9 mouse cellular contexts compared by ENCODE assay signal in the genomic region with DNA sequence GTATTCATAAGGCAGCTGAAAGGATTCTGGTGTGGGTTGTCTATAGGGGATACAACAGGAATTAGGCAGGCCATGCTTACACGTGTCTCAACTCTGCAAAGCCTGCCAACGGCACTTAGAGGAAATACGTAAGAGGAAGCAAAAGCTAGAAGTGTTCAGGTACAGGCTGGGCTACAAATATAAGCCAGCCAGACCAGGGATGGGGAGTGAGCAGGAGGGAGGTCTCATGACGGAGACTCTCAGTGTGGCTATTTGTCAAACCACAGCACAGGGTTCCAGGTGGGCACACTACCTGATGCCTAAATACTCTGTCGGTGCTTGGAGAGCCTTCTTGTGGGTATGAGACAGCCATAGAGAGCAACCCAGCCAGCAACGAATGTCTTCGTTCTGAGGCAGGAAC.
DNase-seq lines count a peak whose midpoint lies in the region; ATAC-seq lines count a peak whose summit lies in the region.
"Had no signal": no experiment of that assay in that cellular context is flagged by ENCODE, and none has a peak within 500 bp of the region (broad histone marks: within the 10 kb centered on the region; RNA-seq: fewer than 3 reads in every experiment).

No protein-coding gene starts in this region.

- H3K4me2 ChIP-seq in heart, embryonic 13.5 days = no peak overlapping the region
- H3K4me2 ChIP-seq in midbrain, embryonic 11.5 days = no peak overlapping the region
- no peak overlapping the region for H3K4me2 ChIP-seq in intestine, embryonic 15.5 days (replicated peaks)
- no peak overlapping the region for H3K4me2 ChIP-seq in stomach, embryonic 14.5 days (replicated peaks; ENCODE audit: low read depth, low read length)

- peaks cover 82% of the 10 kb centered on the region for H3K4me1 ChIP-seq in heart, embryonic 13.5 days
- peaks cover 59% of the 10 kb centered on the region for H3K4me1 ChIP-seq in midbrain, embryonic 10.5 days
- peaks cover 13% of the 10 kb centered on the region for H3K4me1 ChIP-seq in midbrain, embryonic 11.5 days (ENCODE audit: control insufficient read depth, insufficient read depth, low read length)
- peaks cover 39% of the 10 kb centered on the region for H3K4me1 ChIP-seq in intestine, embryonic 15.5 days (replicated peaks)
- H3K4me1 ChIP-seq in stomach, embryonic 14.5 days (ENCODE audit: control insufficient read depth, insufficient read depth, low read length) = peaks cover 45% of the 10 kb centered on the region

- H3K9ac ChIP-seq in heart, embryonic 13.5 days = peak overlapping the region; percentile 38; the same call in 1 of the 2 replicates
- no peak overlapping the region for H3K9ac ChIP-seq in midbrain, embryonic 11.5 days (ENCODE audit: low read length)
- no peak overlapping the region for H3K9ac ChIP-seq in intestine, embryonic 15.5 days
- no peak overlapping the region for H3K9ac ChIP-seq in stomach, embryonic 14.5 days (replicated peaks; ENCODE audit: low read depth, low read length)

- no peak overlapping the region for H3K4me3 ChIP-seq in heart, embryonic 13.5 days
- H3K4me3 ChIP-seq in midbrain, embryonic 10.5 days = no peak overlapping the region
- H3K4me3 ChIP-seq in midbrain, embryonic 11.5 days (ENCODE audit: low read depth, low read length) = no peak overlapping the region
- H3K4me3 ChIP-seq in intestine, embryonic 15.5 days (replicated peaks) = no peak overlapping the region
- H3K4me3 ChIP-seq in stomach, embryonic 14.5 days (ENCODE audit: low read depth, low read length) = no peak overlapping the region

- peak overlapping the region; percentile 87 for H3K27ac ChIP-seq in heart, embryonic 13.5 days (replicated peaks)
- peak overlapping the region; percentile 73 for H3K27ac ChIP-seq in midbrain, embryonic 10.5 days (replicated peaks)
- H3K27ac ChIP-seq in midbrain, embryonic 11.5 days (ENCODE audit: low read depth, low read length) = no peak overlapping the region; the same call in 1 of the 2 replicates
- H3K27ac ChIP-seq in intestine, embryonic 15.5 days = peak overlapping the region; percentile 62
- peak overlapping the region; percentile 59 for H3K27ac ChIP-seq in stomach, embryonic 14.5 days (ENCODE audit: low read length)

- 57% methylated on average over 7 of the region's 7 CpGs for WGBS in heart, embryonic 13.5 days
- 81% methylated on average over 7 of the region's 7 CpGs for WGBS in midbrain, embryonic 10.5 days
- WGBS in midbrain, embryonic 11.5 days = 82% methylated on average over 7 of the region's 7 CpGs
- WGBS in intestine, embryonic 15.5 days = 74% methylated on average over 7 of the region's 7 CpGs
- WGBS in stomach, embryonic 14.5 days = 67% methylated on average over 7 of the region's 7 CpGs

- H3K36me3 ChIP-seq in heart, embryonic 13.5 days = no peaks in the 10 kb centered on the region
- peaks cover 4% of the 10 kb centered on the region; the same call in 1 of the 2 replicates for H3K36me3 ChIP-seq in midbrain, embryonic 10.5 days
- H3K36me3 ChIP-seq in midbrain, embryonic 11.5 days (ENCODE audit: control insufficient read depth, insufficient read depth, low read length) = no peaks in the 10 kb centered on the region
- H3K36me3 ChIP-seq in intestine, embryonic 15.5 days = no peaks in the 10 kb centered on the region
- no peaks in the 10 kb centered on the region for H3K36me3 ChIP-seq in stomach, embryonic 14.5 days (ENCODE audit: control insufficient read depth, insufficient read depth, low read length)

- intact Hi-C loops in heart, postnatal 25 days (cut with DNase I) = loop anchor here (2.0 to 5.0 kb wide), 2 partner anchors 34 to 105 kb away; no protein-coding TSS in a partner anchor

- ATAC-seq in heart, embryonic 13.5 days (ENCODE audit: extremely low read depth, insufficient number of reproducible peaks, low FRiP score, low TSS enrichment) = no peak
- no peak for ATAC-seq in midbrain, embryonic 11.5 days (ENCODE audit: low FRiP score)
- ATAC-seq in intestine, embryonic 15.5 days = no peak
- no peak for ATAC-seq in stomach, embryonic 14.5 days (ENCODE audit: insufficient number of reproducible peaks, insufficient read depth, low FRiP score, low read depth)

- no peaks in the 10 kb centered on the region for H3K27me3 ChIP-seq in heart, embryonic 13.5 days (replicated peaks)
- H3K27me3 ChIP-seq in midbrain, embryonic 10.5 days (ENCODE audit: low read depth, poor library complexity, severe bottlenecking) = 0 out of 2 replicates have a peak, but pooled peaks cover 4% of the 10 kb centered on the region
- no peaks in the 10 kb centered on the region for H3K27me3 ChIP-seq in midbrain, embryonic 11.5 days (ENCODE audit: control insufficient read depth, insufficient read depth, low read length)
- no peaks in the 10 kb centered on the region for H3K27me3 ChIP-seq in intestine, embryonic 15.5 days (replicated peaks)
- H3K27me3 ChIP-seq in stomach, embryonic 14.5 days (ENCODE audit: control insufficient read depth, insufficient read depth, low read length) = no peaks in the 10 kb centered on the region

- 0 out of 2 replicates have a peak, but pooled peaks cover 3% of the 10 kb centered on the region for H3K9me3 ChIP-seq in heart, embryonic 13.5 days
- peaks cover 9% of the 10 kb centered on the region for H3K9me3 ChIP-seq in midbrain, embryonic 10.5 days (replicated peaks)
- no peaks in the 10 kb centered on the region; the same call in 1 of the 2 replicates for H3K9me3 ChIP-seq in midbrain, embryonic 11.5 days (ENCODE audit: control insufficient read depth, low read length)
- H3K9me3 ChIP-seq in intestine, embryonic 15.5 days = no peaks in the 10 kb centered on the region
- peaks cover 6% of the 10 kb centered on the region; the same call in 1 of the 2 replicates for H3K9me3 ChIP-seq in stomach, embryonic 14.5 days (ENCODE audit: control insufficient read depth, low read depth, low read length)

- DNase-seq in heart, postnatal 25 days (ENCODE audit: low spot score) = no peak
- DNase-seq in midbrain, embryonic 10.5 days (ENCODE audit: low spot score) = no peak
- DNase-seq in midbrain, embryonic 11.5 days (ENCODE audit: low spot score, missing footprints) = no peak
- no peak for DNase-seq in right cerebral cortex, adult 18-20 months
- DNase-seq in embryo, embryonic 10 days (ENCODE audit: low spot score) = no peak
- DNase-seq: right cerebral cortex, postnatal 25 days had no signal
